In the genomic region with DNA sequence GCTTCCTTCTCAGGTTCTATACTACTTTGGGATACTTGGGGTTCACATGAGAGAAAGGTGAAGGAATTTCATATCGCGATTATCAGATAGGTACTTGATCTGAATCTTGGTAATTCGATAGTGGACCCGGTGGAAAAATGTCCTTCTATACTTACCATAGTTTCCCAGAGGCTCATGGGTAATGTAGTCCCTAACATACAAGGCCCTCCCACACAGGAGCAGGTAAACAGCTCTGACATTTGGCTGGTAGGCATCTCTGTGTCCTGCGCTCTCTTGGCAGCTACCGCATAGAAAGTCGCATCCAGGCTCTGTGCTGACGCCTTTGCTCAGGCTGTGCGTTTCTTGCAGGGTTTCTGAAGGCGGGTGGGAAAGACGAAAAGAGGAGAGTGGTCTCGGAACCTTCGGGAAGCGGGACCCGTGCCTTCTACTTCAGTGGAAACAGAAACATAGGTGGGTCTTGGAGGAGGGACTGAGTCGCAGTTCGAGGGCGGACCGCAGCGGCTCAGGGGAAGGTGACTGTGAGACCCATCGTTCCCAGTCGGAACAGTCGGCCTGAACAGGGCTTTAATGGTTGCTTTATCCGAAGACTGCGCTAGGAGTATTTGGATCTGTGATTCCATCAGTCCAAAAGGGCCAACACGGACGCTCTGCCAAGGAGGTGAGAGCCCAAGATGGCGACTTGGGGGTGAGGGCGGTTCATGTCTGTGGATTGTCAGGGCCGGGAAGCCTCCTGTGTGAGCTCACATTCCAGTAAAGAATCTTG, we compare ENCODE assay signal across 8 mouse cellular contexts. TPM values are rescaled to one million over a fixed set of nuclear protein-coding genes. Genes with fewer than 3 reads are reported as not detected.
DNase-seq lines count a peak whose midpoint lies in the region; ATAC-seq and TF ChIP-seq lines count a peak whose summit lies in the region.

A gene (plus strand): TSS at position 170 of the 763 bp plus-strand sequence.

- 0 out of 2 replicates have a peak within 1 kb of the TSS, but pooled peaks have one; percentile 43 for H3K27ac ChIP-seq in ES-E14 (ENCODE audit: insufficient read depth, low read depth, low read length, poor library complexity, severe bottlenecking)
- H3K27ac ChIP-seq in forebrain, embryonic 13.5 days = peak within 1 kb of the TSS; percentile 61
- H3K27ac ChIP-seq in liver, embryonic 15.5 days (replicated peaks) = peak within 1 kb of the TSS; percentile 91
- H3K27ac ChIP-seq in neural tube, embryonic 12.5 days = 0 out of 2 replicates have a peak within 1 kb of the TSS, but pooled peaks have one; percentile 3
- H3K27ac ChIP-seq in stomach, postnatal 0 days (replicated peaks) = peak within 1 kb of the TSS; percentile 63

- WGBS in forebrain, embryonic 13.5 days = under 1% methylated on average over 30 of the region's 30 CpGs
- WGBS in liver, embryonic 15.5 days (ENCODE audit: insufficient replicate concordance) = under 1% methylated on average over 30 of the region's 30 CpGs
- under 1% methylated on average over 30 of the region's 30 CpGs for WGBS in neural tube, embryonic 12.5 days
- under 1% methylated on average over 30 of the region's 30 CpGs for WGBS in stomach, postnatal 0 days

- no peak for TF ChIP-seq CTCF in stomach, postnatal 0 days (IDR thresholded peaks at IDR 0.05; ENCODE audit: low read depth)

- no peaks in the 10 kb centered on the region for H3K36me3 ChIP-seq in ES-E14 (ENCODE audit: control insufficient read depth, insufficient read depth, low read length, poor library complexity, severe bottlenecking)
- H3K36me3 ChIP-seq in forebrain, embryonic 13.5 days (ENCODE audit: poor library complexity, severe bottlenecking) = peaks cover 11% of the 10 kb centered on the region
- H3K36me3 ChIP-seq in liver, embryonic 15.5 days (replicated peaks) = peaks cover 14% of the 10 kb centered on the region; the same call in 1 of the 2 replicates
- peaks cover 6% of the 10 kb centered on the region; the same call in 1 of the 2 replicates for H3K36me3 ChIP-seq in neural tube, embryonic 12.5 days
- H3K36me3 ChIP-seq in stomach, postnatal 0 days (ENCODE audit: control insufficient read depth, insufficient read depth, low read length) = no peaks in the 10 kb centered on the region

- intact Hi-C loops in heart, postnatal 10 days (cut with DNase I) = loop anchor here (2.0 to 10.0 kb wide), 3 partner anchors 67 to 167 kb away; no protein-coding TSS in a partner anchor

- 0 out of 4 replicates have a peak, but pooled peaks cover 0 to 1% of the 10 kb centered on the region in 2 experiments for H3K4me1 ChIP-seq in ES-E14 (ENCODE audit: control insufficient read depth in 2 of 2, insufficient read depth in 2 of 2, low read length in 2 of 2, poor library complexity in 1 of 2)
- H3K4me1 ChIP-seq in forebrain, embryonic 13.5 days = peaks cover 28% of the 10 kb centered on the region
- H3K4me1 ChIP-seq in liver, embryonic 15.5 days (replicated peaks) = peaks cover 43% of the 10 kb centered on the region
- peaks cover 14% of the 10 kb centered on the region for H3K4me1 ChIP-seq in neural tube, embryonic 12.5 days
- H3K4me1 ChIP-seq in stomach, postnatal 0 days (replicated peaks; ENCODE audit: control insufficient read depth, insufficient read depth) = peaks cover 4% of the 10 kb centered on the region; the same call in 1 of the 2 replicates

- no peak for TF ChIP-seq EP300 in stomach, postnatal 0 days (optimal IDR thresholded peaks at IDR 0.05)

- in situ Hi-C loops in ES-E14 (cut with MboI; ENCODE audit: low sequenced_read_pairs in 2 of 2, unreplicated experiment in 2 of 2) = loop anchor here (10.0 kb wide), 1 partner anchor 303 kb away; no protein-coding TSS in a partner anchor

- no peaks in the 10 kb centered on the region for H3K27me3 ChIP-seq in forebrain, embryonic 13.5 days
- H3K27me3 ChIP-seq in liver, embryonic 15.5 days = peaks cover 5% of the 10 kb centered on the region; the same call in 1 of the 2 replicates
- H3K27me3 ChIP-seq in neural tube, embryonic 12.5 days (replicated peaks) = no peaks in the 10 kb centered on the region
- H3K27me3 ChIP-seq in stomach, postnatal 0 days (ENCODE audit: control insufficient read depth, insufficient read depth, low read length) = no peaks in the 10 kb centered on the region

- H3K9ac ChIP-seq in ES-E14 (ENCODE audit: insufficient read depth, low read depth, low read length, poor library complexity, severe bottlenecking) = peak within 1 kb of the TSS; percentile 76
- H3K9ac ChIP-seq in forebrain, embryonic 13.5 days = peak within 1 kb of the TSS; percentile 79
- H3K9ac ChIP-seq in liver, embryonic 15.5 days = peak within 1 kb of the TSS; percentile 79
- H3K9ac ChIP-seq in neural tube, embryonic 12.5 days = peak within 1 kb of the TSS; percentile 67
- H3K9ac ChIP-seq in stomach, postnatal 0 days (ENCODE audit: low read length) = peak within 1 kb of the TSS; percentile 75

- H3K9me3 ChIP-seq in ES-E14 (ENCODE audit: control insufficient read depth, insufficient read depth, low read depth, low read length) = no peaks in the 10 kb centered on the region
- no peaks in the 10 kb centered on the region for H3K9me3 ChIP-seq in forebrain, embryonic 13.5 days (replicated peaks)
- no peaks in the 10 kb centered on the region for H3K9me3 ChIP-seq in liver, embryonic 15.5 days (replicated peaks)
- no peaks in the 10 kb centered on the region for H3K9me3 ChIP-seq in neural tube, embryonic 12.5 days
- no peaks in the 10 kb centered on the region for H3K9me3 ChIP-seq in stomach, postnatal 0 days (ENCODE audit: control insufficient read depth, low read length)

- H3K4me2 ChIP-seq in forebrain, embryonic 13.5 days = peak within 1 kb of the TSS; percentile 74
- peak within 1 kb of the TSS; percentile 78 for H3K4me2 ChIP-seq in liver, embryonic 15.5 days
- H3K4me2 ChIP-seq in neural tube, embryonic 12.5 days (replicated peaks) = peak within 1 kb of the TSS; percentile 66
- peak within 1 kb of the TSS; percentile 51 for H3K4me2 ChIP-seq in stomach, postnatal 0 days (replicated peaks; ENCODE audit: low read depth)

- peak within 1 kb of the TSS; percentile 82 to 83 for H3K4me3 ChIP-seq in ES-E14 (ENCODE audit: insufficient read depth in 1 of 2, low read depth in 1 of 2, low read length in 2 of 2, poor library complexity in 1 of 2, severe bottlenecking in 1 of 2)
- H3K4me3 ChIP-seq in forebrain, embryonic 13.5 days = peak within 1 kb of the TSS; percentile 84
- peak within 1 kb of the TSS; percentile 87 for H3K4me3 ChIP-seq in liver, embryonic 15.5 days (replicated peaks)
- peak within 1 kb of the TSS; percentile 61 for H3K4me3 ChIP-seq in neural tube, embryonic 12.5 days
- peak within 1 kb of the TSS; percentile 59 for H3K4me3 ChIP-seq in stomach, postnatal 0 days (ENCODE audit: low read depth, low read length)

- ATAC-seq in forebrain, embryonic 13.5 days = peak; percentile 95
- ATAC-seq in liver, embryonic 15.5 days (ENCODE audit: insufficient read depth) = peak; percentile 97
- ATAC-seq in neural tube, embryonic 12.5 days (ENCODE audit: low FRiP score, low read depth) = peak; percentile 96
- ATAC-seq in stomach, postnatal 0 days (ENCODE audit: low FRiP score, low TSS enrichment) = peak; percentile 92

- peak; percentile 64 for DNase-seq in ES-E14 (ENCODE audit: low read depth, low spot score)
- peak; percentile 73 for DNase-seq in cerebellum, adult 11 months
- DNase-seq in heart, postnatal 10 days = peak; percentile 81 to 82
- peak; percentile 61 to 74 for DNase-seq in kidney, postnatal 4 days
- DNase-seq in stomach, postnatal 0 days (ENCODE audit: low spot score) = peak; percentile 62

TF ChIP-seq in ES-E14, 5 proteins besides CTCF, POLR2A, EP300 and RAD21:
- peak; percentile 99 for TF ChIP-seq HCFC1 (IDR thresholded peaks at IDR 0.05; ENCODE audit: borderline replicate concordance, insufficient read depth, low read length)
- TF ChIP-seq ZNF384 (IDR thresholded peaks at IDR 0.05; ENCODE audit: low read depth, low read length) = no peak; the same call in 1 of the 2 replicates

RNA-seq across cellular contexts. Expression of the gene that starts here (rescaled TPM):
- total RNA-seq in ES-E14 (2012; rRNA removed) = 7.1 and 8.9 TPM in 2 replicates
- 12.4 and 13.6 TPM in 2 replicates for polyA plus RNA-seq in forebrain, embryonic 13.5 days (2015; fragmentation: Nextera tagmentation; extraction: Ambion mirVana)
- 1 to 10 TPM; 7.1 to 7.2 TPM for total RNA-seq in heart, postnatal 10 days (2021)
- polyA plus RNA-seq in liver, embryonic 15.5 days (2015; fragmentation: Nextera tagmentation; extraction: Ambion mirVana) = 6.4 and 7.9 TPM in 2 replicates
- polyA plus RNA-seq in neural tube, embryonic 12.5 days (2016; fragmentation: Nextera tagmentation; extraction: Ambion mirVana) = 13.8 and 14.7 TPM in 2 replicates
- 6.8 and 7.2 TPM in 2 replicates for polyA plus RNA-seq in stomach, postnatal 0 days (2015; fragmentation: Nextera tagmentation; extraction: Ambion mirVana)

Comparison
In these comparisons a context has a peak if more than half of its experiments do, and no peak if none do; other contexts are left out.
1. Peak in every context shown above with its lines: DNase-seq, ATAC-seq, H3K4me3 ChIP-seq and H3K27ac ChIP-seq.
2. H3K27ac ChIP-seq: peak in every context shown above with its lines; median percentile 91 in liver, embryonic 15.5 days; 63 in stomach, postnatal 0 days; 61 in forebrain, embryonic 13.5 days; 43 in ES-E14; 3 in neural tube, embryonic 12.5 days.